Mouse (Mus musculus) embryonic facial prominence, embryonic 15.5 days (tissue): ENCODE results near the gene Zfp869. TPM values are rescaled to one million over a fixed set of nuclear protein-coding genes. Genes with fewer than 3 reads are reported as not detected.
"Not testable (repeated sequence)": the region's sequence is repeated elsewhere in the genome, so short reads cannot be mapped to it uniquely, and the experiment has no call there.

ENCODE experiments used
- ATAC-seq: fragments of 200-750 bp; cut with Nextera tagmentation; 2 replicates; pipeline ENCODE4 v1.8.0; 2017; ENCODE audit warnings: low read depth, moderate TSS enrichment; ENCODE audit not compliant: insufficient number of reproducible peaks, low FRiP score, low TSS enrichment
- H3K27ac ChIP-seq: fragments of 300-500 bp; sonication (generic); replicated peaks from 2 replicates; pipeline ENCODE4 v1.5.1; 2015; ENCODE audit warnings: mild to moderate bottlenecking, inconsistent platforms
- H3K27me3 ChIP-seq: fragments of 300-500 bp; sonication (generic); 2 replicates; pipeline ENCODE4 v1.6.1; 2015; ENCODE audit warnings: inconsistent platforms
- H3K36me3 ChIP-seq: fragments of 300-500 bp; sonication (generic); 2 replicates; pipeline ENCODE4 v1.6.1; 2015; ENCODE audit warnings: mild to moderate bottlenecking, inconsistent platforms
- H3K4me1 ChIP-seq: fragments of 300-500 bp; sonication (generic); 2 replicates; pipeline ENCODE4 v1.6.1; 2015; ENCODE audit warnings: inconsistent platforms
- H3K4me2 ChIP-seq: fragments of 300-500 bp; sonication (generic); replicated peaks from 2 replicates; pipeline ENCODE4 v1.6.1; 2015; ENCODE audit warnings: mild to moderate bottlenecking, inconsistent platforms
- H3K4me3 ChIP-seq: fragments of 300-500 bp; sonication (generic); replicated peaks from 2 replicates; pipeline ENCODE4 v1.5.1; 2015; ENCODE audit warnings: mild to moderate bottlenecking, inconsistent platforms
- H3K9ac ChIP-seq: fragments of 300-500 bp; sonication (generic); 2 replicates; pipeline ENCODE4 v1.6.1; 2015; ENCODE audit warnings: inconsistent platforms
- H3K9me3 ChIP-seq: fragments of 300-500 bp; sonication (generic); replicated peaks from 2 replicates; pipeline ENCODE4 v1.6.1; 2016; ENCODE audit warnings: inconsistent platforms
- WGBS: fragments of 180-500 bp; shearing (Covaris S2); methylation state at CpG from one replicate; pipeline ENCODE4 v1.1.7; 2015; 5-methylcytosine and 5-hydroxymethylcytosine counted together
- polyA plus RNA-seq: library from polyadenylated mRNA; unstranded; fragments of >200 nt; fragmentation: Nextera tagmentation; extraction: Ambion mirVana; gene quantifications from 2 replicates; pipeline ENCODE4 v1.2.1, GENCODE M21; 2015

Gene Zfp869
- 28.4 and 28.6 TPM in 2 replicates for polyA plus RNA-seq

- H3K4me1 ChIP-seq = peaks cover 20% of the 10 kb centered on the region
- WGBS = over 99% methylated on average over 8 of the region's 10 CpGs
- H3K9ac ChIP-seq, H3K27ac ChIP-seq, H3K4me2 ChIP-seq, ATAC-seq, H3K4me3 ChIP-seq, H3K27me3 ChIP-seq, H3K9me3 ChIP-seq: not testable (repeated sequence)
- peaks cover 67% of the 10 kb centered on the region for H3K36me3 ChIP-seq
Observed at GRCm38 (mm10) chr8:69710624-69711023, at the start of gene Zfp869. Gene Zfp869, minus strand, starts transcription at chr8:69710724.

GRCm38 (mm10) chr8:69758316-69758715 is 47.8 kb upstream of the Zfp869 start:
- no peak for ATAC-seq
- no peaks in the 10 kb centered on the region for H3K9me3 ChIP-seq
- H3K4me2 ChIP-seq = no peak overlapping the region
- no peak overlapping the region for H3K4me3 ChIP-seq
- H3K36me3 ChIP-seq = peaks cover 36% of the 10 kb centered on the region
- no peak overlapping the region for H3K9ac ChIP-seq
- H3K27ac ChIP-seq = no peak overlapping the region
- WGBS = 94% methylated on average over 5 of the region's 5 CpGs
- H3K27me3 ChIP-seq = no peaks in the 10 kb centered on the region
- H3K4me1 ChIP-seq = no peaks in the 10 kb centered on the region

- H3K27ac ChIP-seq = no peak overlapping the region
- peaks cover 11% of the 10 kb centered on the region for H3K4me1 ChIP-seq
- no peak overlapping the region for H3K4me2 ChIP-seq
- no peaks in the 10 kb centered on the region for H3K27me3 ChIP-seq
- H3K9ac ChIP-seq = no peak overlapping the region
- ATAC-seq = no peak
- no peak overlapping the region for H3K4me3 ChIP-seq
- H3K9me3 ChIP-seq = no peaks in the 10 kb centered on the region
- H3K36me3 ChIP-seq = peaks cover 10% of the 10 kb centered on the region; the same call in 1 of the 2 replicates
- 84% methylated on average over 2 of the region's 2 CpGs for WGBS
Observed at GRCm38 (mm10) chr8:69752437-69752836, 41.9 kb upstream of the Zfp869 start.

GRCm38 (mm10) chr8:69749544-69750454 is 39.3 kb upstream of the Zfp869 start, which contains the start of gene Zfp963:
Gene Zfp963, minus strand, starts transcription at chr8:69749970.
- ATAC-seq = peak; percentile 98
- Histone ChIP-seq H3K9ac (peak within 1 kb of the TSS; percentile 93), H3K36me3 (0 out of 2 replicates have a peak, but pooled peaks cover 4% of the 10 kb centered on the region), H3K27ac (peak within 1 kb of the TSS; percentile 99), H3K9me3 (no peaks in the 10 kb centered on the region), H3K4me2 (peak within 1 kb of the TSS; percentile 49), H3K27me3 (no peaks in the 10 kb centered on the region), H3K4me1 (peaks cover 11% of the 10 kb centered on the region), H3K4me3 (peak within 1 kb of the TSS; percentile 73)
- 2% methylated on average over 48 of the region's 48 CpGs for WGBS

GRCm38 (mm10) chr8:69741231-69741630 is 30.7 kb upstream of the Zfp869 start:
- no peak for ATAC-seq
- Histone ChIP-seq H3K27ac (no peak overlapping the region), H3K36me3 (peaks cover 20% of the 10 kb centered on the region), H3K9ac (no peak overlapping the region), H3K4me1 (no peaks in the 10 kb centered on the region), H3K9me3 (no peaks in the 10 kb centered on the region), H3K27me3 (no peaks in the 10 kb centered on the region), H3K4me2 (no peak overlapping the region), H3K4me3 (no peak overlapping the region)
- WGBS = 83% methylated on average over 2 of the region's 2 CpGs

GRCm38 (mm10) chr8:69740763-69741162 is 30.2 kb upstream of the Zfp869 start:
- Histone ChIP-seq H3K9me3 (no peaks in the 10 kb centered on the region), H3K27ac (no peak overlapping the region), H3K4me2 (no peak overlapping the region), H3K27me3 (no peaks in the 10 kb centered on the region), H3K9ac (no peak overlapping the region), H3K36me3 (peaks cover 20% of the 10 kb centered on the region), H3K4me3 (no peak overlapping the region), H3K4me1 (no peaks in the 10 kb centered on the region)
- 84% methylated on average over 6 of the region's 6 CpGs for WGBS
- no peak for ATAC-seq

- Histone ChIP-seq H3K9ac (no peak overlapping the region), H3K4me2 (no peak overlapping the region), H3K9me3 (no peaks in the 10 kb centered on the region), H3K27ac (no peak overlapping the region), H3K4me3 (no peak overlapping the region), H3K27me3 (no peaks in the 10 kb centered on the region), H3K36me3 (no peaks in the 10 kb centered on the region), H3K4me1 (no peaks in the 10 kb centered on the region)
- WGBS = 71% methylated on average over 1 of the region's 1 CpGs
- ATAC-seq = no peak
Observed at GRCm38 (mm10) chr8:69735495-69735894, 25.0 kb upstream of the Zfp869 start.

GRCm38 (mm10) chr8:69717232-69717580 is 6.7 kb upstream of the Zfp869 start:
- Histone ChIP-seq H3K9me3 (no peaks in the 10 kb centered on the region), H3K27ac (peak overlapping the region; percentile 68; the same call in 1 of the 2 replicates), H3K27me3 (no peaks in the 10 kb centered on the region), H3K4me2 (peak overlapping the region; percentile 51), H3K36me3 (0 out of 2 replicates have a peak, but pooled peaks cover 6% of the 10 kb centered on the region), H3K4me3 (peak overlapping the region; percentile 100), H3K4me1 (peaks cover 25% of the 10 kb centered on the region), H3K9ac (no peak overlapping the region)
- 36% methylated on average over 5 of the region's 5 CpGs for WGBS
- 0 out of 2 replicates have a peak, but pooled peaks have one; percentile 4 for ATAC-seq

- Histone ChIP-seq H3K9ac (peak overlapping the region; percentile 99), H3K9me3 (no peaks in the 10 kb centered on the region), H3K27ac (peak overlapping the region; percentile 100), H3K27me3 (no peaks in the 10 kb centered on the region), H3K4me1 (peaks cover 25% of the 10 kb centered on the region), H3K36me3 (peaks cover 11% of the 10 kb centered on the region), H3K4me2 (peak overlapping the region; percentile 51), H3K4me3 (peak overlapping the region; percentile 100)
- ATAC-seq = peak; percentile 100
- under 1% methylated on average over 52 of the region's 52 CpGs for WGBS
Observed at GRCm38 (mm10) chr8:69716403-69717231, 6.1 kb upstream of the Zfp869 start.

GRCm38 (mm10) chr8:69715366-69715765 is 4.8 kb upstream of the Zfp869 start:
- H3K9me3 ChIP-seq = no peaks in the 10 kb centered on the region
- H3K9ac ChIP-seq = no peak overlapping the region
- peak overlapping the region; percentile 100 for H3K4me3 ChIP-seq
- peaks cover 25% of the 10 kb centered on the region for H3K4me1 ChIP-seq
- H3K36me3 ChIP-seq = peaks cover 21% of the 10 kb centered on the region
- ATAC-seq = no peak
- 77% methylated on average over 6 of the region's 6 CpGs for WGBS
- no peaks in the 10 kb centered on the region for H3K27me3 ChIP-seq
- H3K27ac ChIP-seq = no peak overlapping the region
- H3K4me2 ChIP-seq = peak overlapping the region; percentile 51

GRCm38 (mm10) chr8:69713516-69713915 is 3.0 kb upstream of the Zfp869 start:
- Histone ChIP-seq H3K4me3 (no peak overlapping the region), H3K27ac (no peak overlapping the region), H3K4me2 (no peak overlapping the region), H3K27me3 (no peaks in the 10 kb centered on the region), H3K9me3 (no peaks in the 10 kb centered on the region), H3K36me3 (peaks cover 38% of the 10 kb centered on the region), H3K9ac (no peak overlapping the region), H3K4me1 (peaks cover 25% of the 10 kb centered on the region)
- no peak for ATAC-seq
- 82% methylated on average over 8 of the region's 8 CpGs for WGBS
